Mouse (Mus musculus) forebrain, embryonic 14.5 days (tissue): ENCODE data around the gene Best3. TPM values are rescaled to one million over a fixed set of nuclear protein-coding genes. Genes with fewer than 3 reads are reported as not detected.

ENCODE experiments used
- ATAC-seq: fragments of 200-750 bp; cut with Nextera tagmentation; 2 replicates; pipeline ENCODE4 v1.8.0; 2017; ENCODE audit warnings: mild to moderate bottlenecking, moderate library complexity
- DNase-seq: peaks from one replicate; pipeline ENCODE4 v3.0.0-alpha.2; 2015; ENCODE audit warnings: low spot score
- H3K27ac ChIP-seq: fragments of 300-500 bp; sonication (generic); 2 replicates; pipeline ENCODE4 v1.5.1; 2014; ENCODE audit warnings: low read depth, mild to moderate bottlenecking, control low read depth, low read length, moderate library complexity
- H3K27me3 ChIP-seq: fragments of 300-500 bp; sonication (generic); replicated peaks from 2 replicates; pipeline ENCODE4 v1.6.1; 2014; ENCODE audit warnings: low read length, control low read depth, mixed read lengths; ENCODE audit not compliant: control insufficient read depth, insufficient read depth
- H3K36me3 ChIP-seq: fragments of 300-500 bp; sonication (generic); 2 replicates; pipeline ENCODE4 v1.6.1; 2014; ENCODE audit warnings: low read length, control low read depth; ENCODE audit not compliant: control insufficient read depth, insufficient read depth
- H3K4me1 ChIP-seq: fragments of 300-500 bp; sonication (generic); 2 replicates; pipeline ENCODE4 v1.6.1; 2014; ENCODE audit warnings: antibody characterized with exemption, low read length, control low read depth; ENCODE audit not compliant: control insufficient read depth, insufficient read depth
- H3K4me2 ChIP-seq: fragments of 300-500 bp; sonication (generic); 2 replicates; pipeline ENCODE4 v1.6.1; 2014; ENCODE audit warnings: mild to moderate bottlenecking, control low read depth, low read length
- H3K4me3 ChIP-seq: fragments of 300-500 bp; sonication (generic); 2 replicates; pipeline ENCODE4 v1.5.1; 2014; ENCODE audit warnings: low read depth, low read length, control low read depth
- H3K9ac ChIP-seq: fragments of 300-500 bp; sonication (generic); 2 replicates; pipeline ENCODE4 v1.6.1; 2014; ENCODE audit warnings: mild to moderate bottlenecking, low read length, control low read depth, moderate library complexity
- H3K9me3 ChIP-seq: fragments of 300-500 bp; sonication (generic); replicated peaks from 2 replicates; pipeline ENCODE4 v1.6.1; 2016; ENCODE audit warnings: low read length, control low read depth, mixed read lengths; ENCODE audit not compliant: control insufficient read depth
- WGBS: fragments of 180-500 bp; shearing (Covaris S2); extraction: QIAGEN DNeasy Blood & Tissue Kit; methylation state at CpG from one replicate; pipeline ENCODE4 v1.1.7; 2014; 5-methylcytosine and 5-hydroxymethylcytosine counted together
- polyA plus RNA-seq: library from polyadenylated mRNA; unstranded; fragments of >200 nt; fragmentation: Nextera tagmentation; extraction: Ambion mirVana; gene quantifications from 2 replicates; pipeline ENCODE4 v1.2.1, GENCODE M21; 2014

Best3 gene
- polyA plus RNA-seq, 1 experiment from 2014 or later, result not detected

GRCm38 (mm10) chr10:116993971-116994370 lies 7.9 kb downstream of the Best3 start:
- Histone ChIP-seq H3K4me3 (no peak overlapping the region), H3K4me2 (no peak overlapping the region), H3K36me3 (no peaks in the 10 kb centered on the region), H3K27ac (no peak overlapping the region), H3K9me3 (no peaks in the 10 kb centered on the region), H3K9ac (no peak overlapping the region), H3K27me3 (no peaks in the 10 kb centered on the region), H3K4me1 (no peaks in the 10 kb centered on the region)
- WGBS, result 88% methylated on average over 8 of the region's 8 CpGs
- no peak for ATAC-seq
- DNase-seq, result no peak

GRCm38 (mm10) chr10:116995162-116995561 lies 9.0 kb downstream of the Best3 start:
- H3K4me2 ChIP-seq, result no peak overlapping the region
- no peaks in the 10 kb centered on the region for H3K9me3 ChIP-seq
- no peaks in the 10 kb centered on the region for H3K36me3 ChIP-seq
- H3K27me3 ChIP-seq, result no peaks in the 10 kb centered on the region
- H3K4me1 ChIP-seq, result no peaks in the 10 kb centered on the region
- WGBS, result 87% methylated on average over 5 of the region's 5 CpGs
- no peak overlapping the region for H3K27ac ChIP-seq
- H3K9ac ChIP-seq, result no peak overlapping the region
- DNase-seq (no peak), ATAC-seq (no peak)
- no peak overlapping the region for H3K4me3 ChIP-seq

DNA sequence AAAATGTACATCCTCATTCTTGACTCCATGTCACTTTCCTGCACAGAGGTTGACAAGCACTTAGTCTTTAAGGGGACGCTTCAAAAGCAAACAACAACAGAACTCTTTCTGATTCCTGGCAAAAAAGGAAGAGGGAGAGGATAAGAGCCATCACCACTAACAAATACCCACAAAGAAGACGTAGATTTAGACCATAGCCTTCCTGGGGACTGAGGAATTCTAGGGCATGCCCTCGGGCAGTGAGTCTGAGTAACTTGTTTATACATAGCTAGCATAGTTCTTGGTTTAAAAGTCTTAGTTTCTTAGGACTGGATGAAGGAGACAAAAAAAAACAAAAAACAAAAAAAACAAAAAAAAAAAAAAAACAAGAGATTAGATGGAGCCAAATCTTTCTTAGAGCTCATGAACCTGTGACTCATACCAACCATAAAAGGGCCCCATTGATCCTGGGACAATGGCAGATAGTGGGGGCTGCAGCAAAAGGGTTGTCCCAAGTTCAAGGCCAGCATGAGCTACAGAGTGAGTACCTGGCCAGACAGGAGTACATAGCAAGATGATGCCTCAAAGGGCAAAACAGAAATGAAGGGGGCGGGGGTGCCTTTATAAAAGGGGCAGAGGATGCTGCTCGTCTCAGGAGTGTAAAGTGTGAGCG lies 9.6 kb downstream of the Best3 start:
- 76% methylated on average over 6 of the region's 6 CpGs for WGBS
- ATAC-seq (no peak), DNase-seq (no peak)
- H3K27me3 ChIP-seq, result no peaks in the 10 kb centered on the region
- H3K9me3 ChIP-seq, result no peaks in the 10 kb centered on the region
- no peaks in the 10 kb centered on the region for H3K4me1 ChIP-seq
- no peak overlapping the region for H3K4me3 ChIP-seq
- H3K36me3 ChIP-seq, result no peaks in the 10 kb centered on the region
- H3K9ac ChIP-seq, result no peak overlapping the region
- no peak overlapping the region for H3K4me2 ChIP-seq
- no peak overlapping the region for H3K27ac ChIP-seq

GRCm38 (mm10) chr10:116996236-116996600 lies 10.1 kb downstream of the Best3 start:
- Histone ChIP-seq H3K9ac (no peak overlapping the region), H3K9me3 (no peaks in the 10 kb centered on the region), H3K27ac (no peak overlapping the region), H3K27me3 (no peaks in the 10 kb centered on the region), H3K4me1 (no peaks in the 10 kb centered on the region), H3K4me2 (no peak overlapping the region), H3K36me3 (no peaks in the 10 kb centered on the region), H3K4me3 (no peak overlapping the region)
- 92% methylated on average over 6 of the region's 6 CpGs for WGBS
- DNase-seq (no peak), ATAC-seq (no peak)

DNA sequence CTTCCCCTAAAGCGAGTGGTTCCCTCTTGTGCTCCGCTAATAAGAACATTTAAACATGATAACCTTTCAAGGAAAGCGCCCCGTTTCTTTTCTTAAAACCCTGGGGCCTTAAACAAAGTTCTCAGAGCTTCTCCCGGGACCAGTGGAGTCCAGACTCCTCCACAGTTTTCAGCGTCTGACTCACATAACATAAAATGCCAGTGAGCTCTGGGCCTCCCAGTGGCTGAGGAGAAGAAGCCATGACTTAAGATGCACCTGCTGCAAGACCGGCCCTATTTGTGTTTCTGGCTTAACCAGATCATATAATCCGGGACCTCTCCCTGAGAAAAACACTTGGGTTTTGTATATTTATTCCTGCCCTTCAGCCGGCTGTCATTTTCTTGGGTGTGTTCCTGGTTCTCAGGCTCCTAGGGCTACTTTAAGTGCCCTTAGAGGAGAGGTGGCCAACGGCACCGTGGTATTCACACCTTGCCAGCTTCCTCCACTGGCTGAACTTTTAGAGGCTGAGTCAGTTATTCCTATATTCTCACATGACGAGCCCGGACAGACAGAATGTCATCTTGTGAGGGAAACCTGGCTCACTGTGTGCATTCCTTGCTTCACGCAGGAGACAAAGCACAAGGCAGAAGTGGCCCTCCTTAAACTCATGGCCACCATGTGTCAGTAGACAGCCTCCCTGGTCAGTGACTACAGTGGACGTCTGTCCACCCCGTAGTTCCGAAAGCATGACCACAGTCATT lies 12.8 kb downstream of the Best3 start:
- H3K9me3 ChIP-seq, result no peaks in the 10 kb centered on the region
- no peak overlapping the region for H3K4me3 ChIP-seq
- H3K4me1 ChIP-seq, result no peaks in the 10 kb centered on the region
- DNase-seq (no peak), ATAC-seq (no peak)
- 84% methylated on average over 17 of the region's 17 CpGs for WGBS
- H3K27me3 ChIP-seq, result no peaks in the 10 kb centered on the region
- H3K4me2 ChIP-seq, result no peak overlapping the region
- H3K27ac ChIP-seq, result no peak overlapping the region
- H3K36me3 ChIP-seq, result no peaks in the 10 kb centered on the region
- H3K9ac ChIP-seq, result no peak overlapping the region

GRCm38 (mm10) chr10:117000975-117001374 lies 14.9 kb downstream of the Best3 start:
- Histone ChIP-seq H3K4me2 (no peak overlapping the region), H3K4me3 (no peak overlapping the region), H3K9me3 (no peaks in the 10 kb centered on the region), H3K36me3 (no peaks in the 10 kb centered on the region), H3K9ac (no peak overlapping the region), H3K27ac (no peak overlapping the region), H3K4me1 (no peaks in the 10 kb centered on the region), H3K27me3 (no peaks in the 10 kb centered on the region)
- DNase-seq (peak; percentile 40), ATAC-seq (no peak)
- 65% methylated on average over 12 of the region's 12 CpGs for WGBS

- 71% methylated on average over 5 of the region's 5 CpGs for WGBS
- H3K4me2 ChIP-seq, result no peak overlapping the region
- H3K27ac ChIP-seq, result no peak overlapping the region
- H3K4me1 ChIP-seq, result no peaks in the 10 kb centered on the region
- H3K27me3 ChIP-seq, result no peaks in the 10 kb centered on the region
- ATAC-seq (no peak), DNase-seq (no peak)
- H3K9ac ChIP-seq, result no peak overlapping the region
- no peaks in the 10 kb centered on the region for H3K36me3 ChIP-seq
- H3K9me3 ChIP-seq, result no peaks in the 10 kb centered on the region
- H3K4me3 ChIP-seq, result no peak overlapping the region
Observed at GRCm38 (mm10) chr10:117004695-117005094, 18.6 kb downstream of the Best3 start.

- Histone ChIP-seq H3K9ac (no peak overlapping the region), H3K36me3 (no peaks in the 10 kb centered on the region), H3K27me3 (no peaks in the 10 kb centered on the region), H3K27ac (no peak overlapping the region), H3K4me2 (no peak overlapping the region), H3K4me3 (no peak overlapping the region), H3K4me1 (no peaks in the 10 kb centered on the region), H3K9me3 (no peaks in the 10 kb centered on the region)
- 80% methylated on average over 12 of the region's 12 CpGs for WGBS
- DNase-seq, result no peak
- no peak for ATAC-seq
Observed at GRCm38 (mm10) chr10:117005707-117006464, 19.8 kb downstream of the Best3 start.

GRCm38 (mm10) chr10:117009691-117010090 lies 23.6 kb downstream of the Best3 start:
- WGBS, result 94% methylated on average over 6 of the region's 6 CpGs
- Histone ChIP-seq H3K9me3 (no peaks in the 10 kb centered on the region), H3K27ac (no peak overlapping the region), H3K36me3 (no peaks in the 10 kb centered on the region), H3K9ac (no peak overlapping the region), H3K4me1 (no peaks in the 10 kb centered on the region), H3K4me3 (no peak overlapping the region), H3K27me3 (no peaks in the 10 kb centered on the region), H3K4me2 (no peak overlapping the region)
- DNase-seq (no peak), ATAC-seq (no peak)
